Mouse (Mus musculus): ENCODE results near the gene Il1f10.

Il1f10 gene

GRCm38 (mm10) chr2:24290896-24291295, at the start of gene Il1f10:
Gene Il1f10 (plus strand): TSS chr2:24291196.
- DNase-seq (ENCODE audit: low spot score in 2 of 2): no peak

DNA sequence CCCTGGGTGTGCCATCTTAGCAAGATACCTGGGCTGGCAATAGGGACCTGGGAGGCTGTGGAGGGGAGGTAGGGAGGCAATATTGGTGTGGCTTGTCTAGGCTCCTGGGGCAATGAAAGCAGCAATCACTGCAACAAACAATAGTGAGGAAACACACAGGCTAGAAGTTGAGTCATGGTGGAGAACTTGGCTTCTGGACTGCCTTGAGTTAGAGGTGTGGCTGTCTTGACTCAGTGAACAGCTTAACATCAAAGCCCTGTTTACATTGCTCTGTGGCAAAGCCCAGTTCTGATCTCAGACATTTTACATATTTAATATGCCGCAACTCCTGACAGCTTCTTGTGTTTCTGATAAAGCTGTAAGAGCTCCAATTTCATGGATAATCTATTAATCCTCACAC, 23.5 kb upstream of the Il1f10 start:
- no peak for DNase-seq (ENCODE audit: low spot score in 2 of 2)

- no peak for DNase-seq (ENCODE audit: low spot score in 2 of 2)
Measured at GRCm38 (mm10) chr2:24273619-24274018, 17.4 kb upstream of the Il1f10 start.

DNA sequence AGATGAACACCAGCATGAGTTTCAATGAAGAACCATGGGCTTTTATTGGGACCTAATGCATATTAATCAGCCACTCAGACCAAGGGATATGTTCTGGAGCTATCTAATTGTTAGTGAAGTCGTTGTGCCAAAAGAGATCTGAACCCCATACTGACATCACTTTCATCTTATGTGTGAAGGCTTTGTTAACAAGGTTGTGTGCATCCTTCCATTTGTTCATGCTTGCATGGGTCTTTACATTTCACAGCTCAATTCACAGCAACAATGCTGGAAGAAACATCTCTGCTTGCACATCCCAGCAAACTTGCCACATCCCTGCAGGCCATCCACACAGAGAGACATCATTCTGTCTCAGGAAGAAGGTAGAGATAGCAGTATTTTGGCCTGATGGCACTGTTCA, 15.8 kb upstream of the Il1f10 start:
- DNase-seq (ENCODE audit: low spot score in 2 of 2): no peak

DNA sequence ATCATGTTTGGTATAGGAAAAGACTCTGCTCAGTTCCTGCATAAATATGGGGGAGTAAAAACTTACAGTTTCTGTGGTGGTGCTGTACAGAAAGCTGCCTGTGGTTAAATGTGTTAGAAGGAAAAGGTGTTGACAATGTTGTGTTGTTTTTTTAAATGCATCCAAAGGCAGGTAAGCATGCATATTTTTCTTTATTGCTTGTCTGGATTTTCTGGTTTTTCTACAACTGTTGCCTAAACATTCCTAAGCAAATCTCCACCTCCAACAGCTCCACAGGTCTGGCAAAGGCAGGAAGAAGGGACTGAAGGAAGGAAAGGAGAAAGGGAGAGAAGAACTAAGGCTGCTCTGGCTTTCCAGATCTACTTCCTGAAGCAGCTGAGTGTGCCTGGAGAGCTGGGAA, 14.3 kb upstream of the Il1f10 start, which contains the start of gene Il1f5:
TSS of gene Il1f5 (plus strand) at position 301 of the 400 bp plus-strand sequence.
- DNase-seq (ENCODE audit: low spot score in 2 of 2): no peak

- no peak for DNase-seq (ENCODE audit: low spot score in 2 of 2)
Measured at GRCm38 (mm10) chr2:24294616-24295015, 3.6 kb downstream of the Il1f10 start.

GRCm38 (mm10) chr2:24296837-24297236, 5.8 kb downstream of the Il1f10 start:
- DNase-seq (ENCODE audit: low spot score in 2 of 2): peak in 1 of 2 experiments; percentile 43

- no peak for DNase-seq (ENCODE audit: low spot score in 2 of 2)
Measured at GRCm38 (mm10) chr2:24311302-24312001, 20.5 kb downstream of the Il1f10 start.

DNA sequence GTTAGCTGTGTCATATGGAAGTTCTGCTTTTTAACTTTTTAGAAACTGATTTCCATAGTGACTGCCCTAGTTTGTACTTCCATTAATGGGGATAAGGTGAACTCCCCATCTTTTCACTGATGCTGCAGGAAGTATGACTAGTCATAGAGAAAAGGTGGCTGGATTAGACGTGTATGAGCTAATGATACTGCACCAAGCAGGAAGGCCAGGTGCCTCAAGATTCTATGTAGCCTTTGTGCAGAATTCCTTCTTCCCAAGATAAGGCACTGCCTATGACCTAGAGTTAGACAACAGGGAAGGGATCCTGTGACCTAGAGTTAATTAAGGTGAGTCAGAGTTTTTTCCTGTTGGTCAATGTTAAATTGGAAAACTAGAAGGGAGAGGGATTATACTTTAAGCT, 25.9 kb downstream of the Il1f10 start:
- no peak for DNase-seq (ENCODE audit: low spot score in 2 of 2)

GRCm38 (mm10) chr2:24317919-24318598, 27.1 kb downstream of the Il1f10 start:
- DNase-seq (ENCODE audit: low spot score in 2 of 2): no peak

DNA sequence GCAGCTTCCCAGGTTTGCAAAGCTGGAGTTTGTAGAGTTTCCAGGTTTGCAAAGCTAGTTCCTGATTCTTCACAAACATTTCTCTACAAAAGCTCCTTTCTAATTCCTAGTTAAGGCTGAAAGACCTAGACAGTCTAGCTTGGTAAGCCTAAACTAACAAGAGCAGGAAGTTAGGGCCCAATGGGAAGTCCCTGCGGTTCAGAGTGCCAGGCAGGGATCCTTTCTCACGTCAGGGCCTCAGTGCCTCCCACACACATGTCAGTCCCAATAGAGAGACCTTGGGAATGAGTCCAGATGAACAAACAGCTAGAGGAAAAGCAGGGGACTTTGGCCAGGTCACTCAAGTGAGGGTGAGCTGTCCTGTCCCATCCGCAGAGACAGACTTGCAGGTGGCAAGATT, 44.3 kb downstream of the Il1f10 start:
- no peak for DNase-seq (ENCODE audit: low spot score in 2 of 2)

DNA sequence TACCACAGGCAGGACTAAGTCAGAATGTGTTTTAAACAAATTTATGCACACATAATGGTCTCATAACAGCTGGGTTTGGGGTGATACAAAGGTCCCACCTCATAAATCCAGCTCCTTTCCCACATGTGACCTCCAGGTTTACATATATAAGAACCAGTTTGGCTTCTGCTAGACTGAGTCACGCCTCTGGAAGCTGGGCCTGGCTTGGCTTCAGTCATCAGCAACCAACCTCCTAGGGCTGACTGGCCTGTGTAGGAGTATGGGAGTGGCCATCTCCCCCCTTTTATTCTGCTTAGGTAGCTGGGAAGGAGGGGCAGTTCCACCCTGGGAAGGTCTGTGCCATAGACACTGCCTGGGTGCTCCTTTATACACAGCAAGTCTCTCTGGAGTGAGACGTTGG, 45.5 kb downstream of the Il1f10 start, which contains the start of gene Il1rn:
TSS of gene Il1rn (plus strand) at position 309 of the 400 bp plus-strand sequence.
- DNase-seq (ENCODE audit: low spot score in 2 of 2): no peak

- no peak for DNase-seq (ENCODE audit: low spot score in 2 of 2)
Measured at GRCm38 (mm10) chr2:24341395-24341885, 50.4 kb downstream of the Il1f10 start.
